Mouse (Mus musculus): ENCODE measurements around the gene Kctd12b.
"Not testable (repeated sequence)": the region's sequence is repeated elsewhere in the genome, so short reads cannot be mapped to it uniquely, and the experiment has no call there.

Kctd12b gene

GRCm38 (mm10) chrX:153695782-153696395 is at the start of gene Kctd12b:
Gene Kctd12b (minus strand): TSS chrX:153696391.
- peak; percentile 4 to 10 for DNase-seq

DNA sequence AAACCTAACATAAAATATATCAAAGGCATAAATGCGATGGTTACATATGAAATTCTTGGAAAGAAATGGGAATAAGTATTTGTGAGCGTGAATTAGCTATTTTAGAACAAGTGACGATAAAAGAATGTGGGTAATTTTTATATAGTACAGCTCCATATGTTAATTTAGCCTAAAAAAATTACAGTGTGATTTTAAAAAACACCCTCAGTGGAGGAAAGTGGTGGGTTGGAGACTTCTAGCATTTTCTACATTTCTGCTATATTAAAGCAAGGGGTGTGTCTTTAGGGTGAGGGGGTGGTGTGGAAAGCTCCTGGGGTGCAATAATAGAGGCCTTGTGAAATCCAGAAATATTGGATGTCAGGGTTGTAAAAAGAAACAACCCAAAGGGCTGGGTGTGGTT is 46.3 kb upstream of the Kctd12b start:
- no peak for DNase-seq

DNA sequence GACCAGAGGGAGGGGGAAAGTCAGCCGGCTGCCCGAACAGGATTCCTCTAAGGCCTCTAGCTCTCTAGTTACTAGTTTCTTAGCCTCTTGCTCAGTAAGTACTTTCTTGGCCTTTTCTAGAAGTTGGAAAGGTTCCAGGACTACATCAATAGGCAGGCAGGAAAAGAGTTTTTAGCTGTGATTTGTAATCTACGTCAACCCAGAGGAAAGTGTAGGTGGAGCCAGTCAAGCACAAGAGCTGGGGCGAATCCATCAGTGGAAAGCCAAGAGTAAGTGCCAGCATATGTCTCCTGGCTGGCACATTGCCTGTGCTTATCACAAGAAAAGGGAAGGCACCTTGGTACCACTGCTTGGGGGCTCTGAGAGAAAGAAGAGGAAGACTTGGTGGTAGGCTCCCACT is 39.5 kb upstream of the Kctd12b start:
- DNase-seq, result no peak

DNA sequence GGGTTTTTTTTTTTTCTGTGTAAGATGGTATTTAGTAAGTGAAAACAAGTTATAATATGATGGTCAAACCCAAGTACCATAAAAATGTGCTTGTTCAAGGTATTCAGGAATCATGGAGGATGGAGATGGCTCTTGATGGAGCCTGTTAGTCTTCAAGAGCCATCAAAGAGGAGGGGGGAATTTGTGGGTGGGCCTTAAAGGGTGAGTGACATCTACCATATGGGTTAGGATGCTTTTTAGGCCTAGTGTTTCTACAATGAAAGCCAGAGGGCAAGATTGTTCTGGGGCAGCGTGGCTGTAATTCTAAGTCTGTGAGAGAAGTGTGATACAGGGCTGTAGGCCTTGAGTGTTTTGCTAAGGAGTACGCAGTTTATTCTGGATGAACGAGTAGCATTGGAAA is 28.2 kb upstream of the Kctd12b start:
- no peak for DNase-seq

GRCm38 (mm10) chrX:153723110-153723916 is 27.1 kb upstream of the Kctd12b start, which contains the start of gene Nbdy:
Gene Nbdy (plus strand): TSS chrX:153723590.
- DNase-seq, result peak; percentile 34 to 44

DNA sequence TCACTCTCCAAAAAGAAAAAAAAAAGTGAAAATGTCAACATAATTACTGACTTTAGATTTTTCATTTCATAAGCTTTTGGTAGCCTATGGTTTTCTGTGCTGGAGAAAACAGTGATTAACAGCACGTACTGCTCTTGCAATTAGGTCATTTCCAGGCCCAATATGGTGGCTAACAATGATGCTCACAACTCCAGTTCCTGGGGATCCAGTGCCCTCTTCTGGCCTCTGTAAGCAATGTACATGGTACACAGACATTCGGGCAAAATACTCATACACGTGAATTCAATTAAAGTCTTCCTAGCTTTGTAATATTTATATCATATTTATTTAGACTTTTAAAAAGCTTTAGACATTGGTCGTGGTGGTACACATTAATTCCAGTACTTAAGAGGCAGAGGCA is 23.4 kb upstream of the Kctd12b start:
- no peak for DNase-seq

GRCm38 (mm10) chrX:153716716-153717115 is 20.5 kb upstream of the Kctd12b start:
- DNase-seq, result no peak

GRCm38 (mm10) chrX:153707735-153708134 is 11.5 kb upstream of the Kctd12b start:
- no peak for DNase-seq

- no peak for DNase-seq
Observed at GRCm38 (mm10) chrX:153700463-153700862, 4.3 kb upstream of the Kctd12b start.

DNA sequence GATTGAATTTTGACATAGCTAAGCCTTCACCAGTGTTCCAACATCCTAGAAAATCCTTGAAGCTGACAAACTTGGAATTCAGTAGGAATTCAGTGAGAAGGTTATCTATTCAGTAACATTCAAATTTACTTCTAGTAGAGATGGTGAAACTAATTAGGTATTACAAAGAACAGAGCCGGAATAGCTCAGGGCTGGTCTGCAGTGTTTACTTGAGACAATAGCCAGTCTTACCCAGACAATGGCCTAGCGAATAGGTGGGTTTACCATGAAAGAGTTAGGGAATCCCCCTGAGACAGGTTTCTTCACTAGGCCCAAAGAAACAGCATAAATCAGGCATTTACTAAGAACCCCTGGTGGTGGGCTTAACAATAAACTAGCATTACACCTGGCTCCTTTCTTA is 28.0 kb downstream of the Kctd12b start:
- not testable (repeated sequence) for DNase-seq

- DNase-seq, result no peak
Observed at GRCm38 (mm10) chrX:153664903-153665302, 31.3 kb downstream of the Kctd12b start.

GRCm38 (mm10) chrX:153656949-153657348 is 39.2 kb downstream of the Kctd12b start:
- no peak for DNase-seq

- DNase-seq, result peak; percentile 5 to 22
Observed at GRCm38 (mm10) chrX:153640615-153641014, 55.6 kb downstream of the Kctd12b start.

DNA sequence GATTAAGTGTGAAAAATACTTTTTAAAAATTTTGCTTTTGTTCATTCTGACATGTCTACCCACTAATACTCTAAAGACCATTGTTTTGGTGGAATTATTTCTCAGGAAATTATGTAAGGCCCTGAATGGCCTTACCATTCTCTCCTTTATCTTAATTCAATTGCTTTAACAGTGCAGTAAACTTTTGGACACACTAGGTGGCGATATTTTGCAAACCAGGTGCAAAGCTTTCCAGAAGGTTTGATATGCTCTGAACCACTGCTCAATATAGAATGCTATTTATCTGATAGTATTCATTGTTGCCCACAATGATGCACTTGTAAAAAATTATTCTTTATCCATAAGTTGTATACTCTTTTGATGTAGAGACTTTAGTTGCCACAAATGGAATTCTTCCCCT is 59.9 kb downstream of the Kctd12b start:
- no peak for DNase-seq

All from thymus, postnatal 36 days (tissue).